Mouse (Mus musculus) stomach, embryonic 14.5 days (tissue): Measurements from ENCODE around the gene Tmem63a. TPM values are rescaled to one million over a fixed set of nuclear protein-coding genes. Genes with fewer than 3 reads are reported as not detected.

Source experiments
- ATAC-seq: fragments of 200-750 bp; cut with Nextera tagmentation; 2 replicates; pipeline ENCODE4 v1.8.0; 2017; ENCODE audit warnings: low read depth, moderate TSS enrichment; ENCODE audit not compliant: insufficient number of reproducible peaks, insufficient read depth, low FRiP score
- H3K27ac ChIP-seq: fragments of 300-500 bp; sonication (generic); 2 replicates; pipeline ENCODE4 v1.5.1; 2014; ENCODE audit warnings: mild to moderate bottlenecking, low read length, moderate library complexity, mixed read lengths
- H3K27me3 ChIP-seq: fragments of 300-500 bp; sonication (generic); 2 replicates; pipeline ENCODE4 v1.6.1; 2014; ENCODE audit warnings: low read length, control low read depth, mixed read lengths; ENCODE audit not compliant: control insufficient read depth, insufficient read depth
- H3K36me3 ChIP-seq: fragments of 300-500 bp; sonication (generic); 2 replicates; pipeline ENCODE4 v1.6.1; 2014; ENCODE audit warnings: mild to moderate bottlenecking, control low read depth, low read length, moderate library complexity, mixed read lengths; ENCODE audit not compliant: control insufficient read depth, insufficient read depth
- H3K4me1 ChIP-seq: fragments of 300-500 bp; sonication (generic); 2 replicates; pipeline ENCODE4 v1.6.1; 2014; ENCODE audit warnings: low read length, control low read depth, mixed read lengths; ENCODE audit not compliant: control insufficient read depth, insufficient read depth
- H3K4me2 ChIP-seq: fragments of 300-500 bp; sonication (generic); replicated peaks from 2 replicates; pipeline ENCODE4 v1.6.1; 2014; ENCODE audit warnings: low read depth, low read length, control low read depth
- H3K4me3 ChIP-seq: fragments of 300-500 bp; sonication (generic); 2 replicates; pipeline ENCODE4 v1.5.1; 2014; ENCODE audit warnings: low read depth, low read length, control low read depth
- H3K9ac ChIP-seq: fragments of 300-500 bp; sonication (generic); replicated peaks from 2 replicates; pipeline ENCODE4 v1.6.1; 2014; ENCODE audit warnings: low read depth, mild to moderate bottlenecking, control low read depth, low read length, moderate library complexity, mixed read lengths
- H3K9me3 ChIP-seq: fragments of 300-500 bp; sonication (generic); 2 replicates; pipeline ENCODE4 v1.6.1; 2016; ENCODE audit warnings: low read depth, low read length, control low read depth; ENCODE audit not compliant: control insufficient read depth
- WGBS: fragments of 180-500 bp; shearing (Covaris S2); extraction: QIAGEN DNeasy Blood & Tissue Kit; methylation state at CpG from one replicate; pipeline ENCODE4 v1.1.7; 2014; 5-methylcytosine and 5-hydroxymethylcytosine counted together
- polyA plus RNA-seq: library from polyadenylated mRNA; unstranded; fragments of >200 nt; fragmentation: Nextera tagmentation; extraction: Ambion mirVana; gene quantifications from 2 replicates; pipeline ENCODE4 v1.2.1, GENCODE M21; 2014

The Tmem63a gene
- polyA plus RNA-seq, 1 experiment from 2014 or later = 14.8 TPM

DNA sequence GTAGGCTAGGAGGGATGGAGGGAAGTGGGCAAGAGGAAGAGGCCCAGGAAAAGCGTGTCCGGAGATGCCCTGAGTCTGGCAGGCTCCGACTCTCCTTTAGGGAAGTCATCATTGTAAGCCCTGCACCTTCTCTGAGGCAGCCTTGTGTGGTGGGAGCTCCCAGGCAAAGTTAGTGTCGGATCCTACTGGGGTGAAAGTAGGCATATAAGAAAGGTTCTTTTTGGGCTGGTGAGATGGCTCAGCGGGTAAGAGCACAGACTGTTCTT lies 37.4 kb upstream of the Tmem63a start:
- Histone ChIP-seq H3K27me3 (no peaks in the 10 kb centered on the region), H3K36me3 (peaks cover 20% of the 10 kb centered on the region), H3K9ac (peak overlapping the region; percentile 84), H3K4me3 (peak overlapping the region; percentile 83), H3K9me3 (no peaks in the 10 kb centered on the region), H3K4me1 (peaks cover 9% of the 10 kb centered on the region; the same call in 1 of the 2 replicates), H3K27ac (peak overlapping the region; percentile 84), H3K4me2 (peak overlapping the region; percentile 91)
- WGBS = 5% methylated on average over 5 of the region's 5 CpGs
- ATAC-seq = no peak

DNA sequence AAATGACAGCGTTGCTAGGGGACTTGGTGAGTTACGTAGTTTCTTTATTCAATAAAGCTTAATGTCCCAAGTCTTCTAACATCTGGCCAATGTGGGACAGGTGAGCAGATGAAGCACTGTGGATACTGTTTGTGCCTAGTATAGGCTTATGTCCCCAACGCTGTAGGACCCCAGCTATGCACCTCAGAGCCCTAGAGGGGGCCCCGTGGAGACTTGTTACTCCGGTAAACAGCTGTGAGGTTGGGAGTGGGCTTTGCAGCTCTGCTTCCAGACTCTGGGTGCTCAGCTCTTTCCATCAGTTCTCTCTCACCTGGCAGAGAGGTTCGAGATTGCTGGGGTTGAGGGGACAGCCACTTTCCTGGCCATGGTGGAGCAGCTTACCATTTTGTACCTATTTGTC lies 36.8 kb upstream of the Tmem63a start:
- no peak overlapping the region for H3K27ac ChIP-seq
- peak overlapping the region; percentile 84; the same call in 1 of the 2 replicates for H3K9ac ChIP-seq
- H3K4me1 ChIP-seq = peaks cover 9% of the 10 kb centered on the region; the same call in 1 of the 2 replicates
- H3K4me3 ChIP-seq = peak overlapping the region; percentile 83
- H3K36me3 ChIP-seq = peaks cover 20% of the 10 kb centered on the region
- no peaks in the 10 kb centered on the region for H3K27me3 ChIP-seq
- ATAC-seq = no peak
- WGBS = 63% methylated on average over 6 of the region's 6 CpGs
- no peaks in the 10 kb centered on the region for H3K9me3 ChIP-seq
- H3K4me2 ChIP-seq = peak overlapping the region; percentile 91

DNA sequence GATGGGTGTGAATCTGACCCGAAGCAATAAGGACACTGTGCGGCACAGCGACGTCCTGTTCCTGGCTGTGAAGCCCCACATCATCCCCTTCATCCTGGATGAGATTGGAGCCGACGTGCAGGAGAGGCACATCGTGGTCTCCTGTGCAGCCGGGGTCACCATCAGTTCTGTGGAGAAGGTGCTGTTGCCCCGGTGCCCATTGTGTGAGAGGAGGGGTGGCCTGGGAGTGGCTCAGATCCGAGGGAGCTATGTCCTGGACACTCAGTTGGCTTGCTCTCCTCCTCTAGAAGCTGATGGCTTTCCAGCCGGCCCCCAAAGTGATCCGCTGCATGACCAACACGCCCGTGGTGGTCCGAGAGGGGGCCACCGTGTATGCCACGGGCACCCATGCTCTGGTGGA lies 36.3 kb upstream of the Tmem63a start:
- peaks cover 9% of the 10 kb centered on the region; the same call in 1 of the 2 replicates for H3K4me1 ChIP-seq
- H3K9ac ChIP-seq = no peak overlapping the region
- no peak for ATAC-seq
- H3K9me3 ChIP-seq = no peaks in the 10 kb centered on the region
- no peak overlapping the region for H3K27ac ChIP-seq
- WGBS = 92% methylated on average over 17 of the region's 17 CpGs
- H3K36me3 ChIP-seq = peaks cover 20% of the 10 kb centered on the region
- no peak overlapping the region for H3K4me2 ChIP-seq
- no peaks in the 10 kb centered on the region for H3K27me3 ChIP-seq
- H3K4me3 ChIP-seq = no peak overlapping the region

DNA sequence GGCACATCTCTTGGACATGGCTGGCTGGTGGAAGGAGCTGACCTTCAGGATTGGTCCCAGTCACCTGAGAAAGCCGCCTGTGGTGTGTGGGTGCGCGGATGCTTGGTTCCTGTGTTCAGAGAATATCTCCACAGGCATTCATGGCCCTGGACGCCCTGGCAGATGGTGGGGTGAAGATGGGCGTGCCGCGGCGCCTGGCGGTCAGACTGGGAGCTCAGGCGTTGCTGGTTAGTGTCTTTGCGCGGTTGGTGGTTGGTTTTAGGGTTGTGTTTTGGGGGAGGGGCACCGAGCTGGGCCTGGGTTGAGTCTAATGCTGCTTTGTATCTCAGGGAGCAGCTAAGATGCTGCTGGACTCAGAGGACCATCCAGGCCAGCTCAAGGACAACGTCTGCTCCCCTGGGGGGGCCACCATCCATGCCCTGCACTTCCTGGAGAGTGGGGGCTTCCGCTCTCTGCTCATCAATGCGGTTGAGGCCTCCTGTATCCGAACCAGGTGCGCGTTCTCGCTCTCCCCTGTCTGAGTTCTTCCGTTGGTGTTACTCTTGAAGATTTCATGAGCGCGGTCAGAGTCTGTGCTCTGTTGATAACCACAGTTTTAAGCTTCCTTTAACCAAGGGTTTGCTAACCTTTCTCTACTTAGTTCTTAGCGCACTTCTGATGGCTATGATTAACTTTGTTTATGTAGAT lies 35.5 kb upstream of the Tmem63a start:
- H3K4me2 ChIP-seq = no peak overlapping the region
- peaks cover 20% of the 10 kb centered on the region for H3K36me3 ChIP-seq
- no peaks in the 10 kb centered on the region for H3K9me3 ChIP-seq
- H3K4me1 ChIP-seq = peaks cover 9% of the 10 kb centered on the region; the same call in 1 of the 2 replicates
- H3K27me3 ChIP-seq = no peaks in the 10 kb centered on the region
- WGBS = 92% methylated on average over 24 of the region's 24 CpGs
- H3K9ac ChIP-seq = no peak overlapping the region
- no peak for ATAC-seq
- no peak overlapping the region for H3K4me3 ChIP-seq
- H3K27ac ChIP-seq = no peak overlapping the region

DNA sequence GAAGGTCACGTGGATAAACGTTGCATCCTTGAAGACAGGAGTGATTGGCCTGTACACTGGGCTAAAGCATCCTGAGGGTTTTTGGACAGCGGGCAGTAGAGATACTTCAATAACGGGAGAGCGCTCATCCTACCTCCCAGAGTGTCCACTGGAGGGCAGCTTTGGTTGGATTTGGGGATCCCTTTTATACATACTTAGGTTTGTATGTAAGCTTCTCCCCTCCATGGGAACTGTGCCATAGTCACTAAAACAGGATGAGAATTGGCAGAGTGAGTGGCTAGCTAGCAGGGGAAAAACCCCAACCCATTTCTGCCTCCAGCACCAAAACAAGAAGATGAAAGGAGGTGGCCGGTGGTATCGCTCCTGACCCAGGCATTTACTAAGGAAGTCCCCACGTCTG lies 31.0 kb upstream of the Tmem63a start:
- Histone ChIP-seq H3K4me1 (no peaks in the 10 kb centered on the region), H3K4me2 (no peak overlapping the region), H3K27ac (no peak overlapping the region), H3K9ac (no peak overlapping the region), H3K36me3 (peaks cover 15% of the 10 kb centered on the region), H3K27me3 (no peaks in the 10 kb centered on the region), H3K4me3 (no peak overlapping the region), H3K9me3 (no peaks in the 10 kb centered on the region)
- 45% methylated on average over 8 of the region's 8 CpGs for WGBS
- no peak for ATAC-seq

DNA sequence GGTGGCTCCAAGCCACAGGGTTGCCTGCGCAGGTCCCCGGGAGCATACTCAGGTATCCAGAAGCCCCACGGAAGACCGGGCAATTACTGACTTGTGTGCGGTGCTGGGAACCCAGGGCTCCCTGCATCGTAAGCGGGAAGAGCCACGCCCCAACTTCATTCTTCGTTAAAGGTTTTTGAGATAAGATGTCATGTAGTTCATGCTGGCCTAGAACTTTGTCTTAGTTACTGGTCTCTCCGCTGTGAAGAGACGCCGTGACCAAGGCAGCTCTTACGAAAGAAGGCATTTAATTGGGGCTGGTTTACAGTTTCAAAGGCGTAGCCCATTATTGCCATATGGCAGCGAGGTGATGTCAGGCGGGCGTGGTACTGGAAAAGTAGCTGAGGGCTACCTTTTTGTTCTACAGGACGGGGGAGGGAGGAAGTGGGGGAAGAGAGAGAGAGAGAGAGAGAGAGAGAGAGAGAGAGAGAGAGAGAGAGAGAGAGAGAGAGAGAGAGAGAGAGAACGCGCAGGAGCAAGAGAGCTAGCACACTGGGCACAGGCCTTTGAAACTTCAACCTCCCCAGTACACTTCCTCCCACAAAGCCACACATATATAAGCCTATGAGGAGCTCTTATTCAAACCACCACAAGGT lies 30.4 kb upstream of the Tmem63a start:
- Histone ChIP-seq H3K27ac (no peak overlapping the region), H3K36me3 (peaks cover 9% of the 10 kb centered on the region; the same call in 1 of the 2 replicates), H3K9ac (no peak overlapping the region), H3K4me1 (no peaks in the 10 kb centered on the region), H3K27me3 (no peaks in the 10 kb centered on the region), H3K9me3 (no peaks in the 10 kb centered on the region), H3K4me2 (no peak overlapping the region), H3K4me3 (no peak overlapping the region)
- 63% methylated on average over 20 of the region's 20 CpGs for WGBS
- no peak for ATAC-seq

DNA sequence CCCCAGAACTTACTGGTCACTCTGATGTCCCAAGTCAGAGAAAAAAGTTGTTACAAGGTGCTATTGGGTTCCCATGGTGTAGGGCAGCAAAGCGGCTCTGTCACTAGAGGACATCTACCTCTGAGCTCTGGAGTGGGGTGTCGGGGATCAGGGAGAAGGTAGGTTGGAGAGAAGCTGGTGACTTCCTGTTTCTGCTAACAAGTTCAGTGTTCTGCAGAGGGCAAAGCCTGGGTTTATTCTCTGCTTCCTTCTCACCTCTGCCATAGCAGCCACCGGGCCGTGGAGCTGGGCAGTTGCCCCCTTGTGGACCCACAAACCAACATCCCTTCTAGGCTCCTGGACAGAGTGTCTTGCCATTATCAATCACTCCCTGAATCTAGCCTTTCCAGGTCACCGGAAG lies 29.4 kb upstream of the Tmem63a start:
- H3K4me2 ChIP-seq = no peak overlapping the region
- ATAC-seq = no peak
- H3K9ac ChIP-seq = no peak overlapping the region
- WGBS = 75% methylated on average over 5 of the region's 5 CpGs
- H3K27me3 ChIP-seq = no peaks in the 10 kb centered on the region
- H3K4me1 ChIP-seq = no peaks in the 10 kb centered on the region
- H3K9me3 ChIP-seq = no peaks in the 10 kb centered on the region
- H3K27ac ChIP-seq = no peak overlapping the region
- no peak overlapping the region for H3K4me3 ChIP-seq
- peaks cover 2% of the 10 kb centered on the region; the same call in 1 of the 2 replicates for H3K36me3 ChIP-seq

DNA sequence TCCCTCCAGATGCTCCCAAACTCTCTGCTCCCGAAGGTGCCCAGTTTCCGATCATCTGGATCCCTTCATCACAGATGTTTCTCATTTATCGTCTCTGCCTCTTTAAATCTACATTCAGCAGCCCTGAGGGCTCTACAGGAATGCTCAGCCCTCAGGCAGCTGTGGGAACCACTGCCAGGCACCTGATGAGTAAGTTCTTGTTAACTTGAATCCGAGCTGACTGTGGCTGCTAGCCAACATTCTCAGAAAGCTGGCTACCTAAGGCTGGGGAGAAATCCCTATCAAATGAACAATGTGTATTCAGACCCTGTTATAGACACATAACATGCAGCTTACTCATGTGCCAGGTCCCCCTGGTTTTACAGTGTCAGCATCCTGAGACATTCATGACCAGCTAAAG lies 28.3 kb upstream of the Tmem63a start:
- Histone ChIP-seq H3K27me3 (no peaks in the 10 kb centered on the region), H3K4me2 (no peak overlapping the region), H3K36me3 (no peaks in the 10 kb centered on the region), H3K9me3 (no peaks in the 10 kb centered on the region), H3K27ac (no peak overlapping the region), H3K4me3 (no peak overlapping the region), H3K9ac (no peak overlapping the region), H3K4me1 (no peaks in the 10 kb centered on the region)
- 33% methylated on average over 4 of the region's 4 CpGs for WGBS
- no peak for ATAC-seq

DNA sequence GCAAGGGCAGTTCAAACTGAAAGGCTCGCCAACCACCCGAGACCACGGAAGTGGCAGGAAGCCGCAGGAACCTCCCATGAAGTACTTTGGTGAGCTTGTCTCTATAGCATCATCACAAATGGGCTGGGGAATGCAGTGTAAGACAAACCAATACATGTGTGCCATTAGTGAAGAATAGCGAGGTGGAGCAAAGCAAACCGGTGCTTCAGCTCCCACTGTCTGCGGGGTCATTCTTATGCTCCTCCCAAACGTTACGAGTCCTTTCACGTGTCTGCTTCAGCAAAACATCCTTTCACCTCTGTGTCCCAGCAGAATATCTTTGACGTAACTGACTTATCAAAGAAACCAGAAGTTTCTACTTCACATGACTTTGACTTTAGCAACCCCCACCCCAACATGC lies 25.7 kb upstream of the Tmem63a start:
- Histone ChIP-seq H3K27me3 (no peaks in the 10 kb centered on the region), H3K4me2 (no peak overlapping the region), H3K9me3 (no peaks in the 10 kb centered on the region), H3K9ac (no peak overlapping the region), H3K27ac (no peak overlapping the region), H3K4me1 (no peaks in the 10 kb centered on the region), H3K36me3 (no peaks in the 10 kb centered on the region), H3K4me3 (no peak overlapping the region)
- no peak for ATAC-seq
- WGBS = 86% methylated on average over 11 of the region's 11 CpGs
